Mouse (Mus musculus) kidney, postnatal 36 days (tissue): ENCODE data around the gene Rasgrp2.
A peak's percentile ranks its signal among the peaks of the same experiment; 100 is the strongest.

Experiments
- DNase-seq, 2 experiments: peaks; one replicate each; pipeline ENCODE4 v3.0.0; 2021 to 2022; ENCODE audit warnings: mixed read lengths in 2 of 2

The Rasgrp2 gene

GRCm38 (mm10) chr19:6399285-6400095, at the start of gene Rasgrp2:
Gene Rasgrp2, plus strand, starts transcription at chr19:6399340.
- peak; percentile 77 to 82 for DNase-seq

GRCm38 (mm10) chr19:6351431-6352106, 47.6 kb upstream of the Rasgrp2 start:
- no peak for DNase-seq

- DNase-seq = no peak
Observed at GRCm38 (mm10) chr19:6352107-6352505, 47.0 kb upstream of the Rasgrp2 start.

GRCm38 (mm10) chr19:6354030-6354429, 45.1 kb upstream of the Rasgrp2 start:
- DNase-seq = no peak

- no peak for DNase-seq
Observed at GRCm38 (mm10) chr19:6361291-6361690, 37.8 kb upstream of the Rasgrp2 start.

- DNase-seq = no peak
Observed at GRCm38 (mm10) chr19:6363091-6363410, 36.1 kb upstream of the Rasgrp2 start.

- peak; percentile 99 to 100 for DNase-seq
Observed at GRCm38 (mm10) chr19:6363411-6364240, 35.5 kb upstream of the Rasgrp2 start, which contains the start of gene Sf1. Gene Sf1, plus strand, starts transcription at chr19:6363690.

- DNase-seq = peak; percentile 91 to 95
Observed at GRCm38 (mm10) chr19:6364317-6364725, 34.8 kb upstream of the Rasgrp2 start.

- DNase-seq = no peak
Observed at GRCm38 (mm10) chr19:6364842-6365241, 34.3 kb upstream of the Rasgrp2 start.

- no peak for DNase-seq
Observed at GRCm38 (mm10) chr19:6370175-6370574, 29.0 kb upstream of the Rasgrp2 start.

GRCm38 (mm10) chr19:6372433-6372832, 26.7 kb upstream of the Rasgrp2 start:
- no peak for DNase-seq

- peak; percentile 75 to 95 for DNase-seq
Observed at GRCm38 (mm10) chr19:6373539-6374400, 25.4 kb upstream of the Rasgrp2 start.

GRCm38 (mm10) chr19:6374571-6374970, 24.6 kb upstream of the Rasgrp2 start:
- DNase-seq = no peak

- no peak for DNase-seq
Observed at GRCm38 (mm10) chr19:6375423-6376254, 23.5 kb upstream of the Rasgrp2 start.

- DNase-seq = peak; percentile 37 to 87
Observed at GRCm38 (mm10) chr19:6376255-6376564, 22.9 kb upstream of the Rasgrp2 start.

GRCm38 (mm10) chr19:6376643-6377042, 22.5 kb upstream of the Rasgrp2 start:
- no peak for DNase-seq

GRCm38 (mm10) chr19:6377327-6378040, 21.7 kb upstream of the Rasgrp2 start:
- DNase-seq = no peak

GRCm38 (mm10) chr19:6380411-6381166, 18.6 kb upstream of the Rasgrp2 start:
- DNase-seq = no peak

GRCm38 (mm10) chr19:6381238-6381637, 17.9 kb upstream of the Rasgrp2 start:
- no peak for DNase-seq

GRCm38 (mm10) chr19:6382323-6382924, 16.7 kb upstream of the Rasgrp2 start:
- no peak for DNase-seq
